10 mouse cellular contexts compared by ENCODE assay signal in the genomic region with DNA sequence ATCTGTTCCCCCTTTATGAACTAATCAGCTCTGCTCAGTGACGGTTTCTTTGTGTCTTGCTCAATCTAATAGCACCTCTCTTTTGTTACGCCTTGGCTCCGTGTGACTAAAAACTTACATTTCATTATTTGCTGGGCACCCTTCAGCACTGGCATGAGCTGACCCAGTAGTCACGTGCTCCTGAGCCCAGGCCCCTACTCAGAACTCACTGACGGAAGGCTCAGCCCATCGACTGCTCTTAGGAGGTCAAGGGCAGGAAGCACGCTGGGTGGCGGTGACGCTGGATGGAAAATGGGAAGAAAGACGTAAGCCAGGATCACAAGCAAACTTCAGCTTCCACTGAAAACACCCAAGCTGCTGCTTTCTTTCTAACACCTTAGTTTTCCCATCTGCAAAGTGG. TPM values are rescaled to one million over a fixed set of nuclear protein-coding genes. Genes with fewer than 3 reads are reported as not detected.
DNase-seq lines count a peak whose midpoint lies in the region; ATAC-seq and TF ChIP-seq lines count a peak whose summit lies in the region.
"Had no signal": no experiment of that assay in that cellular context is flagged by ENCODE, and none has a peak within 500 bp of the region (broad histone marks: within the 10 kb centered on the region; RNA-seq: fewer than 3 reads in every experiment).

No protein-coding gene starts in this region.

- no peak for TF ChIP-seq EP300 in heart, adult 2 months (IDR thresholded peaks at IDR 0.05; ENCODE audit: insufficient read depth, low read depth, low read length)

- no peak overlapping the region for H3K9ac ChIP-seq in heart, embryonic 13.5 days
- H3K9ac ChIP-seq in heart, adult 2 months (ENCODE audit: low read depth, low read length), result no peak overlapping the region
- no peak overlapping the region for H3K9ac ChIP-seq in forebrain, embryonic 13.5 days
- H3K9ac ChIP-seq in intestine, embryonic 15.5 days, result no peak overlapping the region
- H3K9ac ChIP-seq: limb, embryonic 12.5 days; neural tube, embryonic 13.5 days had no signal

- no peaks in the 10 kb centered on the region for H3K9me3 ChIP-seq in heart, embryonic 13.5 days
- no peaks in the 10 kb centered on the region for H3K9me3 ChIP-seq in forebrain, embryonic 13.5 days (replicated peaks)
- no peaks in the 10 kb centered on the region for H3K9me3 ChIP-seq in intestine, embryonic 15.5 days
- H3K9me3 ChIP-seq: limb, embryonic 12.5 days; neural tube, embryonic 13.5 days had no signal

- no peak for ATAC-seq in heart, embryonic 13.5 days (ENCODE audit: extremely low read depth, insufficient number of reproducible peaks, low FRiP score, low TSS enrichment)
- peak; percentile 30; the same call in 1 of the 2 replicates for ATAC-seq in forebrain, embryonic 13.5 days
- ATAC-seq in intestine, embryonic 15.5 days, result 0 out of 2 replicates have a peak, but pooled peaks have one; percentile 20

- WGBS in heart, embryonic 13.5 days, result 41% methylated on average over 10 of the region's 10 CpGs
- WGBS in heart, adult 2 months, result 34% methylated on average over 10 of the region's 10 CpGs
- WGBS in forebrain, embryonic 13.5 days, result 30% methylated on average over 10 of the region's 10 CpGs
- WGBS in intestine, embryonic 15.5 days, result 49% methylated on average over 10 of the region's 10 CpGs

- peaks cover 10% of the 10 kb centered on the region for H3K4me1 ChIP-seq in heart, embryonic 13.5 days
- H3K4me1 ChIP-seq in heart, adult 2 months (ENCODE audit: control insufficient read depth, insufficient read depth, low read length), result no peaks in the 10 kb centered on the region
- peaks cover 18% of the 10 kb centered on the region for H3K4me1 ChIP-seq in forebrain, embryonic 13.5 days
- peaks cover 8% of the 10 kb centered on the region; the same call in 1 of the 2 replicates for H3K4me1 ChIP-seq in intestine, embryonic 15.5 days (replicated peaks)
- H3K4me1 ChIP-seq: neural tube, embryonic 13.5 days had no signal

- H3K4me3 ChIP-seq in heart, embryonic 13.5 days, result no peak overlapping the region
- no peak overlapping the region for H3K4me3 ChIP-seq in heart, adult 2 months
- no peak overlapping the region for H3K4me3 ChIP-seq in forebrain, embryonic 13.5 days
- no peak overlapping the region for H3K4me3 ChIP-seq in intestine, embryonic 15.5 days (replicated peaks)
- H3K4me3 ChIP-seq: limb, embryonic 12.5 days; neural tube, embryonic 13.5 days had no signal

- 0 out of 2 replicates have a peak, but pooled peaks cover 3% of the 10 kb centered on the region for H3K27me3 ChIP-seq in heart, embryonic 13.5 days (replicated peaks)
- H3K27me3 ChIP-seq in heart, adult 2 months (ENCODE audit: control insufficient read depth, insufficient read depth, low read length), result no peaks in the 10 kb centered on the region
- H3K27me3 ChIP-seq in forebrain, embryonic 13.5 days, result no peaks in the 10 kb centered on the region
- no peaks in the 10 kb centered on the region for H3K27me3 ChIP-seq in intestine, embryonic 15.5 days (replicated peaks)

- H3K79me2 ChIP-seq in heart, adult 2 months (replicated peaks; ENCODE audit: control insufficient read depth, insufficient read depth, low read length), result no peaks in the 10 kb centered on the region

- H3K27ac ChIP-seq in heart, embryonic 13.5 days (replicated peaks), result no peak overlapping the region
- H3K27ac ChIP-seq in heart, adult 2 months, result no peak overlapping the region
- no peak overlapping the region for H3K27ac ChIP-seq in forebrain, embryonic 13.5 days
- no peak overlapping the region for H3K27ac ChIP-seq in intestine, embryonic 15.5 days
- H3K27ac ChIP-seq: limb, embryonic 12.5 days; neural tube, embryonic 13.5 days had no signal

- no peaks in the 10 kb centered on the region for H3K36me3 ChIP-seq in heart, embryonic 13.5 days
- H3K36me3 ChIP-seq in heart, adult 2 months (ENCODE audit: control insufficient read depth, insufficient read depth, low read length), result no peaks in the 10 kb centered on the region
- H3K36me3 ChIP-seq in forebrain, embryonic 13.5 days (ENCODE audit: poor library complexity, severe bottlenecking), result no peaks in the 10 kb centered on the region
- no peaks in the 10 kb centered on the region for H3K36me3 ChIP-seq in intestine, embryonic 15.5 days
- H3K36me3 ChIP-seq: limb, embryonic 12.5 days; neural tube, embryonic 13.5 days had no signal

- no peak for DNase-seq in heart, adult 2 months
- DNase-seq in lung, postnatal 36 days, result peak; percentile 26
- no peak for DNase-seq in gastrocnemius, postnatal 14 days
- DNase-seq in spleen, postnatal 10 days (ENCODE audit: low spot score in 2 of 2), result no peak

- TF ChIP-seq POLR2A in heart, adult 2 months (IDR thresholded peaks at IDR 0.05; ENCODE audit: insufficient read depth, low read depth, low read length), result no peak

- peak overlapping the region; percentile 58 for H3K4me2 ChIP-seq in heart, embryonic 13.5 days
- H3K4me2 ChIP-seq in forebrain, embryonic 13.5 days, result no peak overlapping the region
- H3K4me2 ChIP-seq in intestine, embryonic 15.5 days (replicated peaks), result no peak overlapping the region
- H3K4me2 ChIP-seq: limb, embryonic 12.5 days; neural tube, embryonic 13.5 days had no signal

- intact Hi-C loops in heart, adult 2 months (cut with DNase I), result no loop called here
- intact Hi-C loops in gastrocnemius, postnatal 14 days (cut with DNase I; ENCODE audit: low total_unique reads), result no loop called here

- TF ChIP-seq CTCF in heart, adult 2 months (IDR thresholded peaks at IDR 0.05), result no peak

RNA-seq across cellular contexts. Expression of a gene that starts 7.1 kb away (rescaled TPM):
- 0.41 and 0.43 TPM in 2 replicates for polyA plus RNA-seq in heart, embryonic 13.5 days (2015; fragmentation: Nextera tagmentation; extraction: Ambion mirVana)
- total RNA-seq in heart, adult 2 months (2021), result not detected
- 0.04 and 0.12 TPM in 2 replicates for polyA plus RNA-seq in heart, adult 2 months (2012; rRNA removed)
- polyA plus RNA-seq in forebrain, embryonic 13.5 days (2015; fragmentation: Nextera tagmentation; extraction: Ambion mirVana), result 2.6 and 2.8 TPM in 2 replicates
- polyA plus RNA-seq in intestine, embryonic 15.5 days (2015; fragmentation: Nextera tagmentation; extraction: Ambion mirVana), result 0.45 and 0.57 TPM in 2 replicates
- total RNA-seq in gastrocnemius, postnatal 14 days (2021), result 1 to 10 TPM in 1 of 2 experiments, under 1 TPM in 1; 1.00 to 1.7 TPM
- total RNA-seq: megakaryocyte, adult 5-6 weeks had no signal
